Mouse (Mus musculus): ENCODE results near the gene 1810055G02Rik. TPM values are rescaled to one million over a fixed set of nuclear protein-coding genes. Genes with fewer than 3 reads are reported as not detected.
A peak's percentile ranks its signal among the peaks of the same experiment; 100 is the strongest.

1810055G02Rik gene
- polyA plus RNA-seq, 1 experiment: 61.9 TPM

- H3K79me3 ChIP-seq (ENCODE audit: low read depth): no peaks in the 10 kb centered on the region
- TF ChIP-seq FOSL1 (IDR thresholded peaks at IDR 0.05; ENCODE audit: insufficient read depth, low read length, poor library complexity, severe bottlenecking) (no peak), MYOD1 (IDR thresholded peaks at IDR 0.05; ENCODE audit: control insufficient read depth, insufficient read length, low read depth) (no peak), CTCF (IDR thresholded peaks at IDR 0.05; ENCODE audit: control insufficient read depth, insufficient read depth, insufficient read length) (no peak), USF1 (IDR thresholded peaks at IDR 0.05; ENCODE audit: low read depth) (no peak), CEBPB (IDR thresholded peaks at IDR 0.05; ENCODE audit: low read depth) (no peak), MYOG (IDR thresholded peaks at IDR 0.05; ENCODE audit: control insufficient read depth, extremely low read depth, insufficient read length) (no peak), MAX (IDR thresholded peaks at IDR 0.05) (no peak)
- H3ac ChIP-seq (ENCODE audit: control insufficient read depth, insufficient read length, low read depth): no peak overlapping the region
- no peaks in the 10 kb centered on the region for H3K27me3 ChIP-seq (ENCODE audit: control insufficient read depth, insufficient read depth, insufficient read length)
- no peak overlapping the region for H3K4me3 ChIP-seq (ENCODE audit: insufficient read depth, poor library complexity, severe bottlenecking)
- peaks cover 36% of the 10 kb centered on the region for H3K36me3 ChIP-seq (ENCODE audit: control insufficient read depth, insufficient read depth)
- H3K79me2 ChIP-seq (ENCODE audit: control insufficient read depth, insufficient read depth): peaks cover 8% of the 10 kb centered on the region
These were observed 11.3 kb downstream of the 1810055G02Rik start for GRCm38 (mm10) chr19:3719362-3719891.

GRCm38 (mm10) chr19:3723170-3723569, 15.1 kb downstream of the 1810055G02Rik start:
- TF ChIP-seq MYOG (IDR thresholded peaks at IDR 0.05; ENCODE audit: control insufficient read depth, extremely low read depth, insufficient read length): no peak
- TF ChIP-seq CTCF (IDR thresholded peaks at IDR 0.05; ENCODE audit: control insufficient read depth, insufficient read depth, insufficient read length): no peak
- TF ChIP-seq USF1 (IDR thresholded peaks at IDR 0.05; ENCODE audit: low read depth): no peak
- TF ChIP-seq MYOD1 (IDR thresholded peaks at IDR 0.05; ENCODE audit: control insufficient read depth, insufficient read length, low read depth): no peak
- TF ChIP-seq CEBPB (IDR thresholded peaks at IDR 0.05; ENCODE audit: low read depth): no peak
- no peak for TF ChIP-seq MAX (IDR thresholded peaks at IDR 0.05)
- TF ChIP-seq FOSL1 (IDR thresholded peaks at IDR 0.05; ENCODE audit: insufficient read depth, low read length, poor library complexity, severe bottlenecking): no peak
- H3K4me3 ChIP-seq (ENCODE audit: insufficient read depth, poor library complexity, severe bottlenecking): no peak overlapping the region
- no peaks in the 10 kb centered on the region for H3K27me3 ChIP-seq (ENCODE audit: control insufficient read depth, insufficient read depth, insufficient read length)
- no peaks in the 10 kb centered on the region for H3K79me3 ChIP-seq (ENCODE audit: low read depth)
- no peaks in the 10 kb centered on the region for H3K79me2 ChIP-seq (ENCODE audit: control insufficient read depth, insufficient read depth)
- H3ac ChIP-seq (ENCODE audit: control insufficient read depth, insufficient read length, low read depth): no peak overlapping the region
- peaks cover 7% of the 10 kb centered on the region for H3K36me3 ChIP-seq (ENCODE audit: control insufficient read depth, insufficient read depth)

- Histone ChIP-seq H3K27me3 (ENCODE audit: control insufficient read depth, insufficient read depth, insufficient read length) (no peaks in the 10 kb centered on the region), H3K79me2 (ENCODE audit: control insufficient read depth, insufficient read depth) (no peaks in the 10 kb centered on the region), H3K79me3 (ENCODE audit: low read depth) (no peaks in the 10 kb centered on the region), H3K4me3 (ENCODE audit: insufficient read depth, poor library complexity, severe bottlenecking) (no peak overlapping the region), H3ac (ENCODE audit: control insufficient read depth, insufficient read length, low read depth) (no peak overlapping the region), H3K36me3 (ENCODE audit: control insufficient read depth, insufficient read depth) (peaks cover under 1% of the 10 kb centered on the region)
- TF ChIP-seq MAX (IDR thresholded peaks at IDR 0.05): no peak
- TF ChIP-seq CTCF (IDR thresholded peaks at IDR 0.05; ENCODE audit: control insufficient read depth, insufficient read depth, insufficient read length): no peak
- TF ChIP-seq MYOG (IDR thresholded peaks at IDR 0.05; ENCODE audit: control insufficient read depth, extremely low read depth, insufficient read length): no peak
- TF ChIP-seq MYOD1 (IDR thresholded peaks at IDR 0.05; ENCODE audit: control insufficient read depth, insufficient read length, low read depth): no peak
- TF ChIP-seq FOSL1 (IDR thresholded peaks at IDR 0.05; ENCODE audit: insufficient read depth, low read length, poor library complexity, severe bottlenecking): no peak
- TF ChIP-seq CEBPB (IDR thresholded peaks at IDR 0.05; ENCODE audit: low read depth): no peak
- TF ChIP-seq USF1 (IDR thresholded peaks at IDR 0.05; ENCODE audit: low read depth): no peak
These were observed 15.8 kb downstream of the 1810055G02Rik start for GRCm38 (mm10) chr19:3723904-3724303.

- Histone ChIP-seq H3K27me3 (ENCODE audit: control insufficient read depth, insufficient read depth, insufficient read length) (no peaks in the 10 kb centered on the region), H3K79me2 (ENCODE audit: control insufficient read depth, insufficient read depth) (no peaks in the 10 kb centered on the region), H3K79me3 (ENCODE audit: low read depth) (no peaks in the 10 kb centered on the region), H3K4me3 (ENCODE audit: insufficient read depth, poor library complexity, severe bottlenecking) (no peak overlapping the region), H3K36me3 (ENCODE audit: control insufficient read depth, insufficient read depth) (no peaks in the 10 kb centered on the region), H3ac (ENCODE audit: control insufficient read depth, insufficient read length, low read depth) (no peak overlapping the region)
- TF ChIP-seq MYOD1 (IDR thresholded peaks at IDR 0.05; ENCODE audit: control insufficient read depth, insufficient read length, low read depth) (no peak), CTCF (IDR thresholded peaks at IDR 0.05; ENCODE audit: control insufficient read depth, insufficient read depth, insufficient read length) (peak; percentile 5)
These were observed 16.7 kb downstream of the 1810055G02Rik start for GRCm38 (mm10) chr19:3724779-3725178.

GRCm38 (mm10) chr19:3728901-3729300, 20.8 kb downstream of the 1810055G02Rik start:
- H3K4me3 ChIP-seq (ENCODE audit: insufficient read depth, poor library complexity, severe bottlenecking): no peak overlapping the region
- no peaks in the 10 kb centered on the region for H3K36me3 ChIP-seq (ENCODE audit: control insufficient read depth, insufficient read depth)
- no peaks in the 10 kb centered on the region for H3K79me2 ChIP-seq (ENCODE audit: control insufficient read depth, insufficient read depth)
- H3ac ChIP-seq (ENCODE audit: control insufficient read depth, insufficient read length, low read depth): no peak overlapping the region
- TF ChIP-seq FOSL1 (IDR thresholded peaks at IDR 0.05; ENCODE audit: insufficient read depth, low read length, poor library complexity, severe bottlenecking) (no peak), MAX (IDR thresholded peaks at IDR 0.05) (no peak), MYOG (IDR thresholded peaks at IDR 0.05; ENCODE audit: control insufficient read depth, extremely low read depth, insufficient read length) (no peak), USF1 (IDR thresholded peaks at IDR 0.05; ENCODE audit: low read depth) (no peak), CEBPB (IDR thresholded peaks at IDR 0.05; ENCODE audit: low read depth) (no peak), CTCF (IDR thresholded peaks at IDR 0.05; ENCODE audit: control insufficient read depth, insufficient read depth, insufficient read length) (no peak), MYOD1 (IDR thresholded peaks at IDR 0.05; ENCODE audit: control insufficient read depth, insufficient read length, low read depth) (no peak)
- no peaks in the 10 kb centered on the region for H3K27me3 ChIP-seq (ENCODE audit: control insufficient read depth, insufficient read depth, insufficient read length)
- H3K79me3 ChIP-seq (ENCODE audit: low read depth): no peaks in the 10 kb centered on the region
